Mouse (Mus musculus) megakaryocyte, embryonic 14.5 days (primary cell): ENCODE measurements around the gene Nfu1.

ENCODE experiments used
- FLI1 ChIP-seq: IDR thresholded peaks from 2 replicates; pipeline ENCODE4 v1.6.1; 2012; ENCODE audit warnings: low read length, inconsistent platforms, mixed read lengths
- GATA1 ChIP-seq: IDR thresholded peaks from 3 replicates; pipeline ENCODE4 v1.6.1; 2012; ENCODE audit warnings: mixed read lengths, low read length, inconsistent platforms, borderline replicate concordance

- TF ChIP-seq GATA1 (no peak), FLI1 (no peak)
Measured at GRCm38 (mm10) chr6:87042004-87042336, 32.9 kb downstream of the Nfu1 start.
